Mouse (Mus musculus) midbrain, embryonic 15.5 days (tissue): ENCODE results near the gene Becn1. TPM values are rescaled to one million over a fixed set of nuclear protein-coding genes. Genes with fewer than 3 reads are reported as not detected.

Source experiments
- ATAC-seq: fragments of 200-750 bp; cut with Nextera tagmentation; replicated peaks from 2 replicates; pipeline ENCODE4 v1.8.0; 2017; ENCODE audit warnings: moderate TSS enrichment
- H3K27ac ChIP-seq: fragments of 300-500 bp; sonication (generic); 2 replicates; pipeline ENCODE4 v1.5.1; 2015; ENCODE audit warnings: mild to moderate bottlenecking, inconsistent platforms
- H3K27me3 ChIP-seq: fragments of 300-500 bp; sonication (generic); replicated peaks from 2 replicates; pipeline ENCODE4 v1.6.1; 2015; ENCODE audit warnings: inconsistent platforms
- H3K36me3 ChIP-seq: fragments of 300-500 bp; sonication (generic); replicated peaks from 2 replicates; pipeline ENCODE4 v1.6.1; 2015; ENCODE audit warnings: inconsistent platforms
- H3K4me1 ChIP-seq: fragments of 300-500 bp; sonication (generic); 2 replicates; pipeline ENCODE4 v1.6.1; 2015; ENCODE audit warnings: inconsistent platforms
- H3K4me2 ChIP-seq: fragments of 300-500 bp; sonication (generic); 2 replicates; pipeline ENCODE4 v1.6.1; 2015; ENCODE audit warnings: inconsistent platforms, mild to moderate bottlenecking, moderate library complexity
- H3K4me3 ChIP-seq: fragments of 300-500 bp; sonication (generic); 2 replicates; pipeline ENCODE4 v1.5.1; 2015; ENCODE audit warnings: mild to moderate bottlenecking, inconsistent platforms
- H3K9ac ChIP-seq: fragments of 300-500 bp; sonication (generic); 2 replicates; pipeline ENCODE4 v1.6.1; 2015; ENCODE audit warnings: mild to moderate bottlenecking, inconsistent platforms
- H3K9me3 ChIP-seq: fragments of 300-500 bp; sonication (generic); 2 replicates; pipeline ENCODE4 v1.6.1; 2016; ENCODE audit warnings: inconsistent platforms
- WGBS: fragments of 180-500 bp; shearing (Covaris S2); methylation state at CpG from one replicate; pipeline ENCODE4 v1.1.7; 2015; ENCODE audit warnings: mixed read lengths; 5-methylcytosine and 5-hydroxymethylcytosine counted together
- polyA plus RNA-seq: library from polyadenylated mRNA; unstranded; fragments of >200 nt; fragmentation: Nextera tagmentation; extraction: Ambion mirVana; gene quantifications from 2 replicates; pipeline ENCODE4 v1.2.1, GENCODE M21; 2015

Gene Becn1
- polyA plus RNA-seq, 1 experiment from 2014 or later, result 186 TPM

DNA sequence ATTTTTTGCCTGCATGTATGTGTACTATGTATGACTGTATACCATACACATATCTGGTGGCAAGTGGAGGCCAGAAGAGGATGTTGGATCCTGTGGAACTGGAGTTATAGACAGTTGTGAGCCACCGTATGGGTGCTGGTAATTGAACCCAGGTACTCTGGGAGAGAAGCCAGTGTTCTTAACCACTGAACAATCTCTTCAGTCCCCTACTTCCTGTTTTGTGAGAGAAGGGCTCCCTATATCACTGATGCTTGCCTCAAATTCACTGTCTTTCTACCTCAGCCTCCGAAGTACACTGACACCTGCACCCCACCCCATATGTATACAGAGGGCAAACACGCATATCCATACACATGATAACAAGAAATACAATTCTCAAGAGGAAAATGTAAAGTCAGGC lies 9.0 kb upstream of the Becn1 start:
- no peaks in the 10 kb centered on the region for H3K9me3 ChIP-seq
- no peaks in the 10 kb centered on the region for H3K36me3 ChIP-seq
- no peak overlapping the region for H3K4me3 ChIP-seq
- H3K4me1 ChIP-seq, result 0 out of 2 replicates have a peak, but pooled peaks cover 2% of the 10 kb centered on the region
- H3K4me2 ChIP-seq, result no peak overlapping the region
- H3K27ac ChIP-seq, result no peak overlapping the region
- WGBS, result 91% methylated on average over 3 of the region's 3 CpGs
- H3K27me3 ChIP-seq, result 0 out of 2 replicates have a peak, but pooled peaks cover 3% of the 10 kb centered on the region
- H3K9ac ChIP-seq, result no peak overlapping the region
- ATAC-seq, result no peak

DNA sequence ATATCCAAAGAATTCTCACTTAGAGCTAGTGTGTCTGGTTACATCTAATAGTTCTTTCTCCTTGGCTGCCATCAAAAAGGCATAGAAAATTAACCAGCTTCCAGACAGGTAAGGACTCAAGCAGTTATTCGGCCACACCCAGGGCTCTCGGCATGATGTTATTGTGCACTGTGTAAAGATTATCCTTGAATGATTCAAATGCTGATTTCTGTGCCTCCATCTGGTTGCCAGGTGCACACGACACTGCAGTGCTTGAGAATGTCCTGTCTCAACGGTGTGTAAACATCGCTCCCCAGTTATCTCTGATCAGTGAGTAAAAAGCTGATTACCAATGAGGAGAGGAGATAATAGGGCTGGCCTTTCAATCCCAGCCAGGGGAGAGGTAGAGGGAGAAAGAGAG lies 5.7 kb upstream of the Becn1 start:
- no peak for ATAC-seq
- H3K27me3 ChIP-seq, result 0 out of 2 replicates have a peak, but pooled peaks cover 3% of the 10 kb centered on the region
- H3K36me3 ChIP-seq, result no peaks in the 10 kb centered on the region
- H3K27ac ChIP-seq, result no peak overlapping the region
- H3K4me1 ChIP-seq, result no peaks in the 10 kb centered on the region
- H3K4me3 ChIP-seq, result no peak overlapping the region
- H3K9ac ChIP-seq, result no peak overlapping the region
- no peaks in the 10 kb centered on the region for H3K9me3 ChIP-seq
- WGBS, result 30% methylated on average over 5 of the region's 5 CpGs
- no peak overlapping the region for H3K4me2 ChIP-seq

DNA sequence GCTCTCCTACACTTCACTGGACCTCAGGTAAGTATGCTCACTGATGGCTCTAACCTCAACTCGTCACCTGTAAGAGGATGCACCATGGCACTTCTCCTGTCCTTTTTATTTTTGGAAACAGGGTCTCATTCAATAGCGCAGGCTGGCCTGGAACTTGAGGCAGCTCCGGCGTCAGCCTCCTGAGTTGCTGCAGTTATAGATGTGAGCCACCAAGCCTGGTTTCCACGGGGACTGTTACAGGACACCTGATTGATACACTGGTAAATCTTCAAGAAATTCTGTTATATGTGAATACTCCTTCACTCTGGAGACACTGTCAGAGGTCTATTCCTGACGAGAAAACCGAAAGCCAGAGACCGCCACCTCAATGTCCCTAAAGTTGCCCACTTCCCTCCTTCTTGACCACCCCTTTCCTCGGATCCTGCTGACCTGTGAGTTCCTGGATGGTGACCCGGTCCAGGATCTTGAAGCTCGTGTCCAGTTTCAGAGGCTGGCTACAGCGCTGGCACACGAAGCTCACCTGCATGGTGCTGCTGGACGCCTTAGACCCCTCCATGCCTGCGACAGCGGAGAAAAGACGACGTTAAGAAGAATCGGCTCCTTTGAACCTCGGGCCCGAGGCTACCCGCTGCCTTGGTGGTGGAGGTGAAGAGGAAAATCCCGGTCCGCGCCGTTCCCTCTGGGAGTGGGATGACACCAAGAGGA lies 635 bp downstream of the Becn1 start:
- H3K36me3 ChIP-seq, result 0 out of 2 replicates have a peak, but pooled peaks cover 4% of the 10 kb centered on the region
- peak overlapping the region; percentile 85 for H3K9ac ChIP-seq
- 17% methylated on average over 26 of the region's 26 CpGs for WGBS
- no peaks in the 10 kb centered on the region for H3K9me3 ChIP-seq
- peak; percentile 60; the same call in 1 of the 2 replicates for ATAC-seq
- H3K4me2 ChIP-seq, result peak overlapping the region; percentile 97
- H3K4me1 ChIP-seq, result peaks cover 21% of the 10 kb centered on the region
- H3K27ac ChIP-seq, result peak overlapping the region; percentile 77
- H3K4me3 ChIP-seq, result peak overlapping the region; percentile 93
- H3K27me3 ChIP-seq, result no peaks in the 10 kb centered on the region

DNA sequence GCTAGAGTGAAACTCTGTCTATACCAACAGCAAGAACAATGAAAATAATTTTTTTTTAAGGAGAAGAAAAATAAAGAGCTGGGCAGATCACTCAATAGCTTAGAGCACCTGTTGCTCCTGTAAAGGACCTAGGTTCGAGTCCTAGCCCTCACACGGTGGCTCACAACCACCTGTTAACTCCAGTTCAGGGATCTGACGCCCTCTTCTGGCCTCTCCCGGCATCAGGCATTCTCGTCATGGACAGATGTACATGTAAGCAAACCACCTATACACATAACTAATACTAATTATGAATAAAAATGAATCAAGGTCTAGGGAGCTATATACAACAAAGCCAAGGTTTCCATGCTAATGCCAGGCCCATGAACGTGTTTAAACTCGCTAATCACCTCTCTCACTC lies 1.2 kb downstream of the Becn1 start:
- Histone ChIP-seq H3K27ac (no peak overlapping the region), H3K36me3 (peaks cover 5% of the 10 kb centered on the region; the same call in 1 of the 2 replicates), H3K9me3 (no peaks in the 10 kb centered on the region), H3K27me3 (no peaks in the 10 kb centered on the region), H3K4me2 (peak overlapping the region; percentile 97), H3K4me3 (peak overlapping the region; percentile 93), H3K4me1 (peaks cover 21% of the 10 kb centered on the region), H3K9ac (peak overlapping the region; percentile 85; the same call in 1 of the 2 replicates)
- no peak for ATAC-seq
- WGBS, result 67% methylated on average over 7 of the region's 7 CpGs

DNA sequence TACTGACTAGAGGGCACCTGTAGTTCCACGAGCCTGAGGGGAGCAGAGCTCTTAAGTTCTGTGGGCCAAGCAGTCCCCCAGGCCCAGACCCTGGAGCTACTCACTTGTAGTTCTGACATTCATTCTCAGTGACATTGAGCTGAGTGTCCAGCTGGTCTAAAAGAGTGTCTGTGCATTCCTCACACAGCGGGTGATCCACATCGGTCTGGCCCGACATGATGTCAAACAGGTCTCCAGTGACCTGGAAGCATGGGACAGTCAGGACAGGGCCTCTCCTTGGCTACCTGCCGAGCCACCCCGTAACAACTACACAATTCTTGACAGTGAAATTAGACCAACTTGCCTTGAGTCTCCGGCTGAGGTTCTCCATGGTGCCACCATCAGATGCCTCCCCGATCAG lies 6.9 kb downstream of the Becn1 start:
- Histone ChIP-seq H3K9me3 (no peaks in the 10 kb centered on the region), H3K27ac (no peak overlapping the region), H3K4me3 (no peak overlapping the region), H3K27me3 (no peaks in the 10 kb centered on the region), H3K4me2 (no peak overlapping the region), H3K36me3 (peaks cover 25% of the 10 kb centered on the region), H3K4me1 (peaks cover 3% of the 10 kb centered on the region), H3K9ac (no peak overlapping the region)
- ATAC-seq, result no peak
- 92% methylated on average over 8 of the region's 8 CpGs for WGBS

DNA sequence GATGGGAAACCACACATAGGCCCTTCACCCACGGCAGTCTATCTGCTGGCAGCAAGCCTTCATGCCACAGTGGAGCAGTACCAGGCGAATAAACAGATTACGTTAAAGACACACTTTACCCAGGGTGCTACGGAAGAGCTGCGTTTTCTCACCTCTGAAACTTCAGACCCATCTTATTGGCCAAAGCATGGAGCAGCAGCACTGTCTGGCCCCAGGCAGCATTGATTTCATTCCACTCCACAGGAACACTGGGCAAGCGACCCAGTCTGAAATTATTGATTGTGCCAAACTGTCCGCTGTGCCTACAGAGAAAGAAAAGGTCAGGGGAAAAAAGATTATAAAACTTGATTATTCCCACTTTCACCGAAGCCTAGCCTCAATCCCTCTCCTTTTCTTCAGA lies 10.9 kb downstream of the Becn1 start:
- no peaks in the 10 kb centered on the region for H3K9me3 ChIP-seq
- no peak overlapping the region for H3K4me3 ChIP-seq
- no peaks in the 10 kb centered on the region for H3K4me1 ChIP-seq
- peaks cover 34% of the 10 kb centered on the region for H3K36me3 ChIP-seq
- H3K9ac ChIP-seq, result no peak overlapping the region
- no peak overlapping the region for H3K4me2 ChIP-seq
- no peak overlapping the region for H3K27ac ChIP-seq
- 97% methylated on average over 8 of the region's 8 CpGs for WGBS
- no peaks in the 10 kb centered on the region for H3K27me3 ChIP-seq
- ATAC-seq, result no peak

DNA sequence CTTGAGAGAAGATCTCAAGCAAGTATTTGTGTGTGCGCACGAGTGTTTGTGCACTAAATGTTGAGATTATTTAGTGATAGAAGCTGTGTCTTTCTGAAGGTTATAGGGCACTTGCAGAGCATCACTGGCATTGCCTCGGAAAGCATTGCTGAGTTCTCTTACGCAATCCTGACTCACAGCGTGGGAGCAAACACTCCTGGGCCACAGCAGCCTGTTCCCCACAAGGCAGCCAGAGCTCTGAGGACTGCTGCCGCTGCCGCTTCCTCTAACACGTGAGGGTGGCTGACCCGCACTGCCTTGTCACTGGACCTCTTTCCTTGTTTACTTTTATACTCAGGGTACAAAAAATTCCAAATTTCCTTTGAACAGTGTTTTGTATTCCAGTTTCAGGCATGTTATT lies 14.8 kb downstream of the Becn1 start:
- 85% methylated on average over 9 of the region's 9 CpGs for WGBS
- Histone ChIP-seq H3K36me3 (peaks cover 27% of the 10 kb centered on the region), H3K27ac (no peak overlapping the region), H3K9ac (no peak overlapping the region), H3K9me3 (no peaks in the 10 kb centered on the region), H3K4me2 (no peak overlapping the region), H3K4me3 (no peak overlapping the region), H3K27me3 (no peaks in the 10 kb centered on the region), H3K4me1 (no peaks in the 10 kb centered on the region)
- ATAC-seq, result no peak

DNA sequence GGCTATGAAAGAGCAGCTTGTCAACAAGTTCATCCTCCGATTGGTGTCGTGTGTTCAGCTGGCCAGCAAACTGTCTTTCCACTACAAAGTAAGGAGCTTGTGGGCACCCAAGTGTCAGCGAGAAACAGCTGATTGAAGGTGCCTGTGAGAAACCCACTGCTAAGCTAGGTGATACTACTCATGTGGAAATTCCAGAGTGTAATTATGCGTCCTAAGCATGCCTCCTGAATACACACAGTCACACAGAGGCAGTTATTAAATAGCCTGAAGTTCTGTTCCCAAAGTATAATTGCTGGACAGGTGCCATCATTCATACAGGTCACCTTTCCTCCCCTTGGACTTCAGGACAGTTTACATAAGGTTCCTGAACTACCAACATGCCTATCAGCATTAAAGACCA lies 18.3 kb downstream of the Becn1 start:
- Histone ChIP-seq H3K4me2 (no peak overlapping the region), H3K9ac (no peak overlapping the region), H3K9me3 (no peaks in the 10 kb centered on the region), H3K27me3 (no peaks in the 10 kb centered on the region), H3K4me1 (peaks cover 6% of the 10 kb centered on the region), H3K4me3 (no peak overlapping the region), H3K36me3 (peaks cover 4% of the 10 kb centered on the region; the same call in 1 of the 2 replicates), H3K27ac (no peak overlapping the region)
- WGBS, result 82% methylated on average over 4 of the region's 4 CpGs
- ATAC-seq, result no peak

DNA sequence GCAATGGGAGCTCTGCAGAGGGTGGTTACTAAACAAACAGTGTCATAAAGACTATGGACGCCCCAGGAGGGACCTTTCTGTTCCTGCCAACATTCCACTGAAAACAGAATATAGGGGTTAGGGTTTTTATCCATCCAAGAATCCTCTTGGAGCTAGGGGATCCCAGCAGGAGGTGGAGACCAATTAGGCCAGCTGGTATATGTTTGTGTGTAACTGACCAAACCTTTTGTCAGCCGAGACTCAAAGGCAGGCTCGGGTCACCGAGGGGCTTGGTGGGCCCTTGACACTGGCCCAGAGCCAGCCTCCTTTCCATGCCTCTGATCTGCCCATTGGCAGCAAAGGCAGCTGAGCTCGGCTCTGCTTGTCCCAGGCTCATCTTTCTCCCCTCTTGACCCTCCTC lies 19.2 kb downstream of the Becn1 start:
- H3K9ac ChIP-seq, result no peak overlapping the region
- no peaks in the 10 kb centered on the region for H3K27me3 ChIP-seq
- no peaks in the 10 kb centered on the region for H3K9me3 ChIP-seq
- H3K27ac ChIP-seq, result no peak overlapping the region
- no peak overlapping the region for H3K4me2 ChIP-seq
- no peak overlapping the region for H3K4me3 ChIP-seq
- H3K36me3 ChIP-seq, result 0 out of 2 replicates have a peak, but pooled peaks cover 4% of the 10 kb centered on the region
- WGBS, result 38% methylated on average over 5 of the region's 5 CpGs
- H3K4me1 ChIP-seq, result peaks cover 10% of the 10 kb centered on the region
- ATAC-seq, result no peak

DNA sequence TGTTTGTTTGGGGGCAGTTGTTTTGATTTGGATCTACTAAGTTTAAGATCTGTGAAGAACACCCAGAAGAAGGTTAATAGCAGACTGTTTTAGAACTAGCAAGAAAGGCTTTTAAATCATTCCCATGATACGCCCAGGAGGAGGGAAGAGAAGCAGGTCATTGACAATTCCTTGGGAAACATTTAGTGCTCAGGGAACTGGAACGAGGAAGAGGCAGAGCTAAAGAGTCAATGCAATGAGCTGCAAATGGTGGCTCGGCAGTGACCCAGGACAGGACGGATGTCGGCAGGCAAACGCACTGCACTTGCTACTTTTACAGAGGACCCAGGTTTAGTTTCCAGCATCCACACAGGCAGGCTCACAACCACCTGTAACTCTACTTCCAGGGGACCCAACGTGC lies 21.2 kb downstream of the Becn1 start:
- peaks cover 30% of the 10 kb centered on the region for H3K4me1 ChIP-seq
- no peak for ATAC-seq
- WGBS, result 53% methylated on average over 7 of the region's 7 CpGs
- H3K4me2 ChIP-seq, result no peak overlapping the region
- H3K9me3 ChIP-seq, result no peaks in the 10 kb centered on the region
- H3K4me3 ChIP-seq, result no peak overlapping the region
- H3K27me3 ChIP-seq, result no peaks in the 10 kb centered on the region
- no peak overlapping the region for H3K9ac ChIP-seq
- H3K27ac ChIP-seq, result no peak overlapping the region
- no peaks in the 10 kb centered on the region for H3K36me3 ChIP-seq

DNA sequence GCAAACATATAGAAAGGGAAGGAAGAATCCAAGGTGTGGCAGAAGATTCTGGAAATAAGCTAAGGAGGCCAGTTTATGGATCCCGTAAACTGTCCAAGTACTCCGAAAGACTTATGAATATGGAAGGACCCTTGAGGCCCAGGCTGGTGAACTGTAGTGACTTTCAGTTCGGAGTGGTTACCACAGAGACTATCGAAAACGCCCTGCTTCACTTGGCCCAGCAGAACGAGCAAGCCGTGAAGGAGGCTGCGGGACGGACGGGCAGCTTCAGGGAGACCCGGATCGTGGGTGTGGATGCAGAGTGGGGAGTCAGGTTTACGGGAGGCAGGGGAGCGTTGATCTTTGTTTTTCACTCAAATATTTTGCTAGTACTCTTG lies 22.9 kb downstream of the Becn1 start:
- H3K4me2 ChIP-seq, result peak overlapping the region; percentile 89
- no peak overlapping the region for H3K9ac ChIP-seq
- 61% methylated on average over 14 of the region's 14 CpGs for WGBS
- H3K4me3 ChIP-seq, result peak overlapping the region; percentile 71
- no peaks in the 10 kb centered on the region for H3K36me3 ChIP-seq
- H3K9me3 ChIP-seq, result no peaks in the 10 kb centered on the region
- ATAC-seq, result peak; percentile 37
- peaks cover 30% of the 10 kb centered on the region for H3K4me1 ChIP-seq
- no peaks in the 10 kb centered on the region for H3K27me3 ChIP-seq
- H3K27ac ChIP-seq, result no peak overlapping the region

DNA sequence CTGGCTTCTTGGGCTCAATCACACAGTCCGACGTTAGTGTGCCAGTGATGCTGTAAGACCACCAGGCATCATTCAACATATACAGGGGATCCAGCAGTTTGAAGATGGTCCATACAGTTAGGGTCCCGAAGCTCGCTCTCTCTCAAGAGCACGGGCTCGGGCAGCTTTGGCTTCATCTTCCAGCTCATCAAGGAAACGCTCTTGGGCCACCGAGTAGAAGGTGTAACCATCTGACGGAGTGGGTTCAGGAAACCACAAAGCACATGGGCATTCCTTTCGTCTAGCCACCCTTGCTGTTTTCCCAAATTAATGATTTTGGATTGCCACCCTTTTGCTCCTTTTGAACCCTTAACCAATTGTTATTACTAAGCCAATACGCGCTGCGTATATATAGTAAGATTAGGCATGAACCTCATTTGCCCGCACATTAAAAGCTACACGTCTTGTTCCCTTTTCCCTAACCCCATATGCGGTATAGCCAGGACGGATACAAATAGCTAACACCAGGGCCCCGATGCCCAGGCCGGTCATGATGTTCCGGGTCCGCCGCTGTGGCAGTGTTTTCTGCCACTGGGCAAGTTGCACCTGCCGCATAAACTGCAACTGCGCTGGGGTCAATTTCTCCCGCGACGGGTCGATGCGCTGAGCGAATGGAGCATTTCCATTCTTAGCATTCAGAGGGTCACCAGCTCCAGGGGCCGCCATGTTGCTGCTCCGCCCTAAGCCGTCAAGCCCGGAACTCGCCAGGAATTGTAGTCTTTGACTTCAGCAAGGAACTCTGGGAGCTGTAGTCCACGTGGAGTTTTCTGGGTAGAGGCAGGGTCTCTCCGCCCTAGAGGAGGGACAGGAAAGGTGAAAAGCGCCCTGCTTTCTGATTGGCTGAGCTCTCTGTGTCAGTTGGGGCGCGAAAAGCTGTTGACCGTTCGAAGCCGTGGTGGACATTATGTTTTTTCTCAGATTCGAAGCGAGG lies 23.6 kb downstream of the Becn1 start, which contains the start of the genes Cntd1 and Coa3:
Gene Cntd1 (plus strand): TSS at position 790 of the 970 bp plus-strand sequence.
Gene Coa3 (minus strand): TSS at position 892 of the 970 bp plus-strand sequence.
- no peaks in the 10 kb centered on the region for H3K9me3 ChIP-seq
- H3K4me1 ChIP-seq, result peaks cover 30% of the 10 kb centered on the region
- peak within 1 kb of the TSS; percentile 83 for H3K27ac ChIP-seq
- H3K4me3 ChIP-seq, result peak within 1 kb of the TSS; percentile 71
- H3K9ac ChIP-seq, result peak within 1 kb of the TSS; percentile 80
- WGBS, result 10% methylated on average over 45 of the region's 45 CpGs
- H3K27me3 ChIP-seq, result no peaks in the 10 kb centered on the region
- no peaks in the 10 kb centered on the region for H3K36me3 ChIP-seq
- ATAC-seq, result peak; percentile 96
- H3K4me2 ChIP-seq, result peak within 1 kb of the TSS; percentile 89
